In the genomic region with DNA sequence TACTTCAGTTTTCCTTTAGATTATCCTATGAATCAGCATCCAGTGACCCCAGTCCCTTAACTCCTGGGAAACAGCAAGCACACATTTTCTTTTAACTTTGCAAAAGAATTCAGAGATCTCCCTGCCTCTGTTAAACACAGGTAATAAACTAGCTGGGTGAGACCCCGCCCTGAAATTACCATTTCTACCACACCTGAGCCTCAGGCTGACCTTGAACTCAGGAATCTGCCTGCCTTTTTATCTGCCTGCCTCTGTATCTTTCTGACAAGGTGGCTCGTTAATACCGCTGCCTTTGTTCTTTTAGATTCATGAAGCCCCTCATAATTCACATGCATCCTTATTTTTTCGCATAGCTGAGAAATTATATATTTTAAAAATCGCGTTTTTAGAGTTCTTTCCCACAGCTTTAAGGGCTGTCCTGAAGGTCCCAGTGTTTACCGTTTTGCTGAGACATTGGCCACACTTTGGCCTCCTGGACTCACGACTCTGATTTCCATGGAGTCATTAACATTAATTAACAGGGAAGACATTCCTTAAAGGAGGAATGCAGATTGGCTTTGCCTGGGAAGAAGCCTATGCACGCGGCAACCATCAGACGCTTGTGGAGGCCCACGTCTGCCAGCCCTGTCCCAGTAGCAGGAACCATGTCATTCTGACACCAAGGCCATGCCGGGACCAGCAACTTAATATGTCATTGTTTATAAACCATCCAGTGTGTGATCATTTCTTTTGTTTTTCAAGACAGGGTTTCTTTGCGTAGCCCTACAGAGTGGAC, we compare ENCODE assay signal across 18 mouse cellular contexts. TPM values are rescaled to one million over a fixed set of nuclear protein-coding genes. Genes with fewer than 3 reads are reported as not detected.
DNase-seq lines count a peak whose midpoint lies in the region; TF ChIP-seq lines count a peak whose summit lies in the region.
"Had no signal": no experiment of that assay in that cellular context is flagged by ENCODE, and none has a peak within 500 bp of the region (broad histone marks: within the 10 kb centered on the region; RNA-seq: fewer than 3 reads in every experiment).

No protein-coding gene starts in this region.

- H3K4me3 ChIP-seq in kidney, adult 2 months (ENCODE audit: insufficient read depth, low read depth, low read length) = no peak overlapping the region
- H3K4me3 ChIP-seq in E14TG2a.4 (replicated peaks; ENCODE audit: low read length) = peak overlapping the region; percentile 39; the same call in 1 of the 2 replicates
- H3K4me3 ChIP-seq: forebrain, embryonic 10.5 days; forebrain, embryonic 13.5 days; hindbrain, embryonic 12.5 days; hindbrain, embryonic 15.5 days had no signal

- H3K36me3 ChIP-seq in kidney, adult 2 months (ENCODE audit: control insufficient read depth, insufficient read depth, low read length) = no peaks in the 10 kb centered on the region
- no peaks in the 10 kb centered on the region for H3K36me3 ChIP-seq in E14TG2a.4 (ENCODE audit: insufficient read depth, low read length)
- H3K36me3 ChIP-seq: forebrain, embryonic 10.5 days; hindbrain, embryonic 12.5 days; hindbrain, embryonic 15.5 days had no signal

- WGBS in kidney, adult 2 months = 72% methylated on average over 14 of the region's 14 CpGs

- TF ChIP-seq POLR2A in kidney, adult 2 months (IDR thresholded peaks at IDR 0.05; ENCODE audit: low read depth, low read length) = no peak

- H3K9me3 ChIP-seq in E14TG2a.4 (ENCODE audit: low read length) = peaks cover 24% of the 10 kb centered on the region
- H3K9me3 ChIP-seq: forebrain, embryonic 13.5 days; hindbrain, embryonic 12.5 days; hindbrain, embryonic 15.5 days had no signal

- no peaks in the 10 kb centered on the region for H3K27me3 ChIP-seq in kidney, adult 2 months (replicated peaks; ENCODE audit: control insufficient read depth, insufficient read depth, low read length)
- H3K27me3 ChIP-seq in E14TG2a.4 (ENCODE audit: insufficient read depth, low read length) = no peaks in the 10 kb centered on the region
- H3K27me3 ChIP-seq: CH12.LX; forebrain, embryonic 13.5 days; hindbrain, embryonic 12.5 days; hindbrain, embryonic 15.5 days had no signal

- no peak for TF ChIP-seq CTCF in kidney, adult 2 months (conservative IDR thresholded peaks at IDR 0.05; ENCODE audit: insufficient read depth, insufficient read length, low read depth, low read length)
- TF ChIP-seq CTCF in E14TG2a.4 (conservative IDR thresholded peaks at IDR 0.05; ENCODE audit: low read length) = no peak

- no peaks in the 10 kb centered on the region; the same call in 1 of the 2 replicates for H3K4me1 ChIP-seq in kidney, adult 2 months (ENCODE audit: control insufficient read depth, insufficient read depth, low read length)
- peaks cover 74% of the 10 kb centered on the region for H3K4me1 ChIP-seq in E14TG2a.4 (replicated peaks; ENCODE audit: low read depth, low read length)
- H3K4me1 ChIP-seq: hindbrain, embryonic 12.5 days; hindbrain, embryonic 15.5 days had no signal

- no peak overlapping the region for H3K27ac ChIP-seq in kidney, adult 2 months (ENCODE audit: insufficient read depth, low read depth, low read length)
- H3K27ac ChIP-seq: forebrain, embryonic 10.5 days; forebrain, embryonic 13.5 days; hindbrain, embryonic 12.5 days; hindbrain, embryonic 15.5 days had no signal

- DNase-seq in kidney, adult 2 months = peak; percentile 21
- no peak for DNase-seq in kidney, postnatal 4 days
- peak; percentile 90 for DNase-seq in ES-CJ7 (ENCODE audit: low read depth, low spot score)
- DNase-seq in WW6 (ENCODE audit: low read depth, low spot score) = peak; percentile 67
- no peak for DNase-seq in gastrocnemius, postnatal 36 days
- DNase-seq in cerebellum, adult 11-12 months = no peak
- DNase-seq: adrenal gland, adult 2 months; adrenal gland, postnatal 14 days; B cell, adult 2 months; cerebellum, adult 11 months; cerebellum, adult 9-10 months; gastrocnemius, postnatal 10 days had no signal

- intact Hi-C loops in gastrocnemius, postnatal 36 days (cut with DNase I) = no loop called here

RNA-seq across cellular contexts. Expression of gene Fkbp4, which starts 22.4 kb away (rescaled TPM):
- polyA plus RNA-seq in kidney, adult 2 months (2012; rRNA removed) = 163 and 166 TPM in 2 replicates
- total RNA-seq in gastrocnemius, postnatal 36 days (2021) = 100 to 1,000 TPM in 1 of 2 experiments, 10 to 100 TPM in 1; 97.6 to 114 TPM

RNA-seq across cellular contexts. Expression of gene Itfg2, which starts 36.2 kb away (rescaled TPM):
- 19.0 and 23.5 TPM in 2 replicates for polyA plus RNA-seq in kidney, adult 2 months (2012; rRNA removed)
- 10 to 100 TPM; 15.3 to 19.5 TPM for total RNA-seq in gastrocnemius, postnatal 36 days (2021)

Comparison
In these comparisons a context has a peak if more than half of its experiments do, and no peak if none do; other contexts are left out.
1. DNase-seq: peak in kidney, adult 2 months (single experiment), ES-CJ7 (single experiment) and WW6 (single experiment); none in kidney, postnatal 4 days (0 of 2), gastrocnemius, postnatal 36 days (0 of 2) and cerebellum, adult 11-12 months (single experiment).